Mouse (Mus musculus): ENCODE measurements around the gene Srgn. TPM values are rescaled to one million over a fixed set of nuclear protein-coding genes. Genes with fewer than 3 reads are reported as not detected.

The Srgn gene
- polyA plus RNA-seq, 1 experiment = 82.7 TPM

DNA sequence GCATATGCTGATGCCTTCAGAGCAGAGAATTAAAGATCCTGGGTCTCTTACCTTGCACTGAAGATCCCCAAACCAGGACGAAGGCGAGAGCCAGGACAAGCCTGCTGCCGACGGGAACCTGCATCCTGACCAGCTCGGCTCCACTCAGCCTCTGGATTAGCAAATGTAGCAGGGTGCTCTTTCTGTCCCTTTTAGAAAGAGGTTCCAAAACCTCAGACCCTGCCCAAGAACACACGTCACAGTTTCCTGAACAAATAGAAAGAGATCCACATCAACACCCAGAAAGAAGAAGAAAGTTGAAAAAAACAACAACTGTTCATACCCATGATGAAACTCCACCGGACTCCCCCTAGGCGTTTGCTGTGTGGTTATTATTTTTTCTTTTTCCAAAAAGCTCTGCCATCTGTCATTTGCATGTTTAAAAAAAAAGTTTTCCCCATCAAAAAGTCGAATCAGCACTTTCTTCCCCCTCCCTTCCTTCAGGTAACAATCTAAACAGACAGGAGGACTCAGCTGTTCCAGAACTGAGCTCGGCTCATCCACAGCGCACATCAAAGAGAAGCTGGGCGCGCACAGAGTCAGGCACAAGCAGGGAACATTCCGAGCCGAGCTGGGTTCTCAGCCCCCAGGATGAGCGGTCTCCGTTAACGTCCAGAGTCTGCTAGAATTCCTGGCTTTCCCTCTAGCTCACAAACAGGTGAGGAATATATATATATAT lies 19.5 kb downstream of the Srgn start:
- peak; percentile 53 for DNase-seq
- peak overlapping the region; percentile 75 for H3K4me3 ChIP-seq (replicated peaks; ENCODE audit: extremely low read depth, low read depth, low read length)
- WGBS = 7% methylated on average over 18 of the region's 18 CpGs
- H3K4me1 ChIP-seq (ENCODE audit: control insufficient read depth, insufficient read depth, low read length) = peaks cover 2% of the 10 kb centered on the region; the same call in 1 of the 2 replicates
- TF ChIP-seq CTCF (IDR thresholded peaks at IDR 0.05; ENCODE audit: insufficient read depth, low read length) (no peak), POLR2A (IDR thresholded peaks at IDR 0.05; ENCODE audit: borderline replicate concordance, extremely low read depth, low read depth, low read length) (peak; percentile 94; the same call in 1 of the 2 replicates)

DNA sequence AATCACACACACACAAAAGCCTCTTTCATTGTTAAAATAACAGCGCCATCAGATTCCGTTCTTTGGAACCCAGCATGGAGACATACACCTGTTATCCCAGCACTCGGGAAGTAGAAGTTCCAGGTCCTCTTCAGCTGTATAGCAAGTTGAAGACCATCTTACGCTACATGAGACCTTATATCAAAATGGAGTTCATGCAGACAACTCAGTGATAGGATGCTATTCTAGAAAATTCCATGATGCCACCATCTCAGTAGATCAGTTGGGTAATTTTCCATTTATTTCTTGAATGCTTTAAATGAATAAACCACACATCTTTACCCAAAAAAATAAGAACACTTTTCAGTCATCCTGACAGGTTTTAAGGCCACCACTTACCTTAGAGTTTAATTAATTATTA lies 20.2 kb downstream of the Srgn start:
- TF ChIP-seq CTCF (IDR thresholded peaks at IDR 0.05; ENCODE audit: insufficient read depth, low read length) (no peak), POLR2A (IDR thresholded peaks at IDR 0.05; ENCODE audit: borderline replicate concordance, extremely low read depth, low read depth, low read length) (no peak)
- whole genome bisulfite sequencing = 63% methylated on average over 4 of the region's 4 CpGs
- Histone ChIP-seq H3K4me3 (replicated peaks; ENCODE audit: extremely low read depth, low read depth, low read length) (peak overlapping the region; percentile 32), H3K4me1 (ENCODE audit: control insufficient read depth, insufficient read depth, low read length) (peaks cover 3% of the 10 kb centered on the region; the same call in 1 of the 2 replicates)
- no peak for DNase-seq

GRCm38 (mm10) chr10:62506019-62506556 lies 21.2 kb downstream of the Srgn start:
- no peak for TF ChIP-seq CTCF (IDR thresholded peaks at IDR 0.05; ENCODE audit: insufficient read depth, low read length)
- peak; percentile 9; the same call in 1 of the 2 replicates for TF ChIP-seq POLR2A (IDR thresholded peaks at IDR 0.05; ENCODE audit: borderline replicate concordance, extremely low read depth, low read depth, low read length)
- Histone ChIP-seq H3K4me1 (ENCODE audit: control insufficient read depth, insufficient read depth, low read length) (peaks cover 3% of the 10 kb centered on the region; the same call in 1 of the 2 replicates), H3K4me3 (replicated peaks; ENCODE audit: extremely low read depth, low read depth, low read length) (peak overlapping the region; percentile 55)
- 39% methylated on average over 17 of the region's 17 CpGs for WGBS
- no peak for DNase-seq

GRCm38 (mm10) chr10:62505224-62505983 lies 21.8 kb downstream of the Srgn start:
- WGBS = 68% methylated on average over 9 of the region's 9 CpGs
- TF ChIP-seq POLR2A (IDR thresholded peaks at IDR 0.05; ENCODE audit: borderline replicate concordance, extremely low read depth, low read depth, low read length) (no peak), CTCF (IDR thresholded peaks at IDR 0.05; ENCODE audit: insufficient read depth, low read length) (no peak)
- H3K4me3 ChIP-seq (replicated peaks; ENCODE audit: extremely low read depth, low read depth, low read length) = no peak overlapping the region
- peaks cover 3% of the 10 kb centered on the region; the same call in 1 of the 2 replicates for H3K4me1 ChIP-seq (ENCODE audit: control insufficient read depth, insufficient read depth, low read length)
- no peak for DNase-seq

GRCm38 (mm10) chr10:62503836-62504628 lies 23.2 kb downstream of the Srgn start:
- no peak for DNase-seq
- TF ChIP-seq POLR2A (IDR thresholded peaks at IDR 0.05; ENCODE audit: borderline replicate concordance, extremely low read depth, low read depth, low read length) (no peak), CTCF (IDR thresholded peaks at IDR 0.05; ENCODE audit: insufficient read depth, low read length) (no peak)
- 51% methylated on average over 12 of the region's 12 CpGs for WGBS
- H3K4me1 ChIP-seq (ENCODE audit: control insufficient read depth, insufficient read depth, low read length) = peaks cover 3% of the 10 kb centered on the region; the same call in 1 of the 2 replicates
- no peak overlapping the region for H3K4me3 ChIP-seq (replicated peaks; ENCODE audit: extremely low read depth, low read depth, low read length)

GRCm38 (mm10) chr10:62503353-62503752 lies 23.9 kb downstream of the Srgn start:
- 26% methylated on average over 4 of the region's 4 CpGs for WGBS
- no peak for DNase-seq
- no peak overlapping the region for H3K4me3 ChIP-seq (replicated peaks; ENCODE audit: extremely low read depth, low read depth, low read length)
- peaks cover 3% of the 10 kb centered on the region; the same call in 1 of the 2 replicates for H3K4me1 ChIP-seq (ENCODE audit: control insufficient read depth, insufficient read depth, low read length)
- TF ChIP-seq POLR2A (IDR thresholded peaks at IDR 0.05; ENCODE audit: borderline replicate concordance, extremely low read depth, low read depth, low read length) (no peak), CTCF (IDR thresholded peaks at IDR 0.05; ENCODE audit: insufficient read depth, low read length) (no peak)

GRCm38 (mm10) chr10:62501951-62502350 lies 25.3 kb downstream of the Srgn start:
- H3K4me1 ChIP-seq (ENCODE audit: control insufficient read depth, insufficient read depth, low read length) = peaks cover 3% of the 10 kb centered on the region; the same call in 1 of the 2 replicates
- 68% methylated on average over 7 of the region's 7 CpGs for WGBS
- no peak overlapping the region for H3K4me3 ChIP-seq (replicated peaks; ENCODE audit: extremely low read depth, low read depth, low read length)
- DNase-seq = no peak
- TF ChIP-seq POLR2A (IDR thresholded peaks at IDR 0.05; ENCODE audit: borderline replicate concordance, extremely low read depth, low read depth, low read length) = no peak
- no peak for TF ChIP-seq CTCF (IDR thresholded peaks at IDR 0.05; ENCODE audit: insufficient read depth, low read length)

DNA sequence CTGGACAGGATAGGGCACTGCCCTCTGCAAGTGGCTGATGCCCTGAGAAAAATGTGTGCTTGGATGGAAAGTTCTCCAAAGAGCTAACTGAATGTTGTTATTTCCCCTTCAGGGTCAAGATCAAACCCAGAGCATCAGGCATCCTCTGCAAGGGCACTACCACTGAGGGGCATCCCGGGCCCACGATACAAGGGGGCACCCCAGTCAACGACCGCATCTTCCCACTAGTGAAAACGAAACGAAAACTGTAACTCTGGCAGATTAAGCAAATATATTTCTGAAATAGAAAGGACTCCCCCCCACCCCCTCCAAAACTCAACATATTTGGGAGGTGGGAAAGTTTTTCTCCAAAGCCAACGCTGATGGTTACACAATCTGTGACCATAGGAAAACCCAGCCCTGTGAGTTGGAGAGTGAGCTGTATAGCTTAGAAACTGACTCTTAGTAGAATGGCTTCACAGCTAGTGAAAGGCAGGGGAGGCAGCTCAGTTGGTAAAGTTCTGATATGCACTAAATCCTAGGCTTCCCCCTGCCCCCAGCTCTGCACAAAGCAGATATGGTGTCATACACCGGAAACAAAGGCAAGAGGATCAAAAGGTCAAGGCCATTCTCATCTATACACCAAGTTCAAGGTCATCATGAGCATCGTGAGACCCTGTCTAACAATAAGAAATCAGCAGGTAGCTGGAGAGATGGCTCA lies 26.2 kb downstream of the Srgn start:
- TF ChIP-seq POLR2A (IDR thresholded peaks at IDR 0.05; ENCODE audit: borderline replicate concordance, extremely low read depth, low read depth, low read length) = no peak
- TF ChIP-seq CTCF (IDR thresholded peaks at IDR 0.05; ENCODE audit: insufficient read depth, low read length) = no peak
- Histone ChIP-seq H3K4me1 (ENCODE audit: control insufficient read depth, insufficient read depth, low read length) (peaks cover 3% of the 10 kb centered on the region; the same call in 1 of the 2 replicates), H3K4me3 (replicated peaks; ENCODE audit: extremely low read depth, low read depth, low read length) (no peak overlapping the region)
- DNase-seq = peak; percentile 14
- WGBS = 50% methylated on average over 9 of the region's 9 CpGs
